Mouse (Mus musculus): ENCODE measurements around the gene Bcr. TPM values are rescaled to one million over a fixed set of nuclear protein-coding genes. Genes with fewer than 3 reads are reported as not detected.
"Not testable (repeated sequence)": the region's sequence is repeated elsewhere in the genome, so short reads cannot be mapped to it uniquely, and the experiment has no call there.

The Bcr gene
- polyA plus RNA-seq, 1 experiment from 2014 or later, result 11.5 TPM

GRCm38 (mm10) chr10:75036883-75037379 lies 23.5 kb upstream of the Bcr start, which contains the start of gene Rab36:
Gene Rab36, plus strand, starts transcription at chr10:75037058.
- H3K27ac ChIP-seq, result peak within 1 kb of the TSS; percentile 72; the same call in 1 of the 2 replicates
- WGBS, result under 1% methylated on average over 36 of the region's 36 CpGs
- peak within 1 kb of the TSS; percentile 39 for H3K4me3 ChIP-seq
- peak; percentile 96 for ATAC-seq (ENCODE audit: low FRiP score, low read depth)
- no peaks in the 10 kb centered on the region for H3K9me3 ChIP-seq
- no peaks in the 10 kb centered on the region for H3K36me3 ChIP-seq
- H3K9ac ChIP-seq, result peak within 1 kb of the TSS; percentile 47
- peaks cover 31% of the 10 kb centered on the region for H3K4me1 ChIP-seq
- H3K27me3 ChIP-seq (replicated peaks), result no peaks in the 10 kb centered on the region
- H3K4me2 ChIP-seq (replicated peaks), result peak within 1 kb of the TSS; percentile 76

- ATAC-seq (ENCODE audit: low FRiP score, low read depth); H3K36me3 ChIP-seq; H3K9ac ChIP-seq; H3K9me3 ChIP-seq; H3K4me1 ChIP-seq; H3K27me3 ChIP-seq (replicated peaks); H3K27ac ChIP-seq; H3K4me2 ChIP-seq (replicated peaks); H3K4me3 ChIP-seq: not testable (repeated sequence)
- WGBS, result 14% methylated on average over 1 of the region's 1 CpGs
Observed at GRCm38 (mm10) chr10:75042060-75042459, 18.3 kb upstream of the Bcr start.

GRCm38 (mm10) chr10:75044459-75044858 lies 15.9 kb upstream of the Bcr start:
- Histone ChIP-seq H3K4me2 (replicated peaks) (no peak overlapping the region), H3K4me1 (no peaks in the 10 kb centered on the region), H3K9ac (no peak overlapping the region), H3K36me3 (no peaks in the 10 kb centered on the region; the same call in 1 of the 2 replicates), H3K27ac (no peak overlapping the region), H3K4me3 (no peak overlapping the region), H3K9me3 (no peaks in the 10 kb centered on the region), H3K27me3 (replicated peaks) (no peaks in the 10 kb centered on the region)
- 45% methylated on average over 7 of the region's 7 CpGs for WGBS
- ATAC-seq (ENCODE audit: low FRiP score, low read depth), result no peak

- no peak for ATAC-seq (ENCODE audit: low FRiP score, low read depth)
- Histone ChIP-seq H3K9me3 (no peaks in the 10 kb centered on the region), H3K9ac (no peak overlapping the region), H3K36me3 (no peaks in the 10 kb centered on the region; the same call in 1 of the 2 replicates), H3K27me3 (replicated peaks) (no peaks in the 10 kb centered on the region), H3K27ac (no peak overlapping the region), H3K4me2 (replicated peaks) (no peak overlapping the region), H3K4me3 (no peak overlapping the region), H3K4me1 (no peaks in the 10 kb centered on the region)
- 93% methylated on average over 15 of the region's 15 CpGs for WGBS
Observed at GRCm38 (mm10) chr10:75045831-75046230, 14.6 kb upstream of the Bcr start.

GRCm38 (mm10) chr10:75048711-75049110 lies 11.7 kb upstream of the Bcr start:
- WGBS, result 93% methylated on average over 7 of the region's 7 CpGs
- H3K27ac ChIP-seq, result no peak overlapping the region
- H3K36me3 ChIP-seq, result no peaks in the 10 kb centered on the region; the same call in 1 of the 2 replicates
- no peak overlapping the region for H3K4me3 ChIP-seq
- no peak overlapping the region for H3K4me2 ChIP-seq (replicated peaks)
- ATAC-seq (ENCODE audit: low FRiP score, low read depth), result no peak
- no peak overlapping the region for H3K9ac ChIP-seq
- H3K4me1 ChIP-seq, result no peaks in the 10 kb centered on the region
- H3K27me3 ChIP-seq (replicated peaks), result no peaks in the 10 kb centered on the region
- no peaks in the 10 kb centered on the region for H3K9me3 ChIP-seq

- Histone ChIP-seq H3K36me3 (no peaks in the 10 kb centered on the region; the same call in 1 of the 2 replicates), H3K27me3 (replicated peaks) (no peaks in the 10 kb centered on the region), H3K4me2 (replicated peaks) (no peak overlapping the region), H3K9ac (no peak overlapping the region), H3K4me3 (no peak overlapping the region), H3K9me3 (no peaks in the 10 kb centered on the region), H3K4me1 (peaks cover 11% of the 10 kb centered on the region), H3K27ac (no peak overlapping the region)
- 94% methylated on average over 21 of the region's 21 CpGs for WGBS
- no peak for ATAC-seq (ENCODE audit: low FRiP score, low read depth)
Observed at GRCm38 (mm10) chr10:75051364-75052074, 8.9 kb upstream of the Bcr start.

- Histone ChIP-seq H3K36me3 (no peaks in the 10 kb centered on the region; the same call in 1 of the 2 replicates), H3K27ac (no peak overlapping the region), H3K4me3 (no peak overlapping the region), H3K9me3 (no peaks in the 10 kb centered on the region), H3K9ac (no peak overlapping the region), H3K27me3 (replicated peaks) (no peaks in the 10 kb centered on the region), H3K4me1 (peaks cover 11% of the 10 kb centered on the region), H3K4me2 (replicated peaks) (no peak overlapping the region)
- no peak for ATAC-seq (ENCODE audit: low FRiP score, low read depth)
- 79% methylated on average over 8 of the region's 8 CpGs for WGBS
Observed at GRCm38 (mm10) chr10:75052902-75053301, 7.5 kb upstream of the Bcr start.

- H3K4me3 ChIP-seq, result no peak overlapping the region
- peaks cover 11% of the 10 kb centered on the region for H3K4me1 ChIP-seq
- H3K9ac ChIP-seq, result no peak overlapping the region
- ATAC-seq (ENCODE audit: low FRiP score, low read depth), result no peak
- no peak overlapping the region for H3K4me2 ChIP-seq (replicated peaks)
- no peaks in the 10 kb centered on the region for H3K9me3 ChIP-seq
- no peaks in the 10 kb centered on the region for H3K27me3 ChIP-seq (replicated peaks)
- H3K36me3 ChIP-seq, result no peaks in the 10 kb centered on the region; the same call in 1 of the 2 replicates
- no peak overlapping the region for H3K27ac ChIP-seq
- WGBS, result 88% methylated on average over 4 of the region's 4 CpGs
Observed at GRCm38 (mm10) chr10:75053655-75054054, 6.7 kb upstream of the Bcr start.

- no peaks in the 10 kb centered on the region for H3K9me3 ChIP-seq
- peaks cover 11% of the 10 kb centered on the region for H3K4me1 ChIP-seq
- no peak for ATAC-seq (ENCODE audit: low FRiP score, low read depth)
- no peak overlapping the region for H3K27ac ChIP-seq
- no peak overlapping the region for H3K4me3 ChIP-seq
- 81% methylated on average over 6 of the region's 6 CpGs for WGBS
- no peak overlapping the region for H3K9ac ChIP-seq
- no peaks in the 10 kb centered on the region for H3K36me3 ChIP-seq
- no peaks in the 10 kb centered on the region for H3K27me3 ChIP-seq (replicated peaks)
- H3K4me2 ChIP-seq (replicated peaks), result no peak overlapping the region
Observed at GRCm38 (mm10) chr10:75054125-75054524, 6.3 kb upstream of the Bcr start.

GRCm38 (mm10) chr10:75055672-75056071 lies 4.7 kb upstream of the Bcr start:
- H3K9ac ChIP-seq, result no peak overlapping the region
- no peaks in the 10 kb centered on the region for H3K9me3 ChIP-seq
- peaks cover 20% of the 10 kb centered on the region for H3K4me1 ChIP-seq
- no peak overlapping the region for H3K4me2 ChIP-seq (replicated peaks)
- no peak overlapping the region for H3K27ac ChIP-seq
- no peaks in the 10 kb centered on the region for H3K36me3 ChIP-seq
- no peaks in the 10 kb centered on the region for H3K27me3 ChIP-seq (replicated peaks)
- no peak overlapping the region for H3K4me3 ChIP-seq
- no peak for ATAC-seq (ENCODE audit: low FRiP score, low read depth)
- 63% methylated on average over 5 of the region's 5 CpGs for WGBS

- Histone ChIP-seq H3K9me3 (no peaks in the 10 kb centered on the region), H3K27me3 (replicated peaks) (no peaks in the 10 kb centered on the region), H3K4me1 (peaks cover 22% of the 10 kb centered on the region), H3K4me3 (no peak overlapping the region), H3K9ac (no peak overlapping the region), H3K36me3 (no peaks in the 10 kb centered on the region), H3K27ac (0 out of 2 replicates have a peak overlapping the region, but pooled peaks have one; percentile 29), H3K4me2 (replicated peaks) (no peak overlapping the region)
- WGBS, result 16% methylated on average over 4 of the region's 4 CpGs
- ATAC-seq (ENCODE audit: low FRiP score, low read depth), result peak; percentile 12; the same call in 1 of the 2 replicates
Observed at GRCm38 (mm10) chr10:75056255-75056654, 4.1 kb upstream of the Bcr start.

GRCm38 (mm10) chr10:75058336-75058735 lies 2.1 kb upstream of the Bcr start:
- H3K4me3 ChIP-seq, result no peak overlapping the region
- WGBS, result 73% methylated on average over 8 of the region's 8 CpGs
- peaks cover 43% of the 10 kb centered on the region for H3K4me1 ChIP-seq

More at GRCm38 (mm10) chr10:75058336-75058735, 2.1 kb upstream of the Bcr start:
- Histone ChIP-seq H3K27ac (no peak overlapping the region), H3K4me2 (replicated peaks) (0 out of 2 replicates have a peak overlapping the region, but pooled peaks have one; percentile 84), H3K36me3 (no peaks in the 10 kb centered on the region), H3K9me3 (no peaks in the 10 kb centered on the region), H3K27me3 (replicated peaks) (no peaks in the 10 kb centered on the region), H3K9ac (no peak overlapping the region)
- no peak for ATAC-seq (ENCODE audit: low FRiP score, low read depth)

All from neural tube, embryonic 12.5 days (tissue).